Mouse (Mus musculus) lung, postnatal 25 days (tissue): Measurements from ENCODE around the gene Fancc.
A peak's percentile ranks its signal among the peaks of the same experiment; 100 is the strongest.

Experiments used
- DNase-seq: peaks from one replicate; pipeline ENCODE4 v3.0.0; 2022; ENCODE audit warnings: low spot score

Gene Fancc

GRCm38 (mm10) chr13:63421225-63421624 lies 75.9 kb downstream of the Fancc start:
- DNase-seq = no peak

GRCm38 (mm10) chr13:63418148-63418547 lies 78.9 kb downstream of the Fancc start:
- no peak for DNase-seq

- no peak for DNase-seq
Observed at GRCm38 (mm10) chr13:63416824-63417223, 80.3 kb downstream of the Fancc start.

- no peak for DNase-seq
Observed at GRCm38 (mm10) chr13:63412662-63413061, 84.4 kb downstream of the Fancc start.

- no peak for DNase-seq
Observed at GRCm38 (mm10) chr13:63411310-63412022, 85.6 kb downstream of the Fancc start.

- no peak for DNase-seq
Observed at GRCm38 (mm10) chr13:63410578-63411298, 86.3 kb downstream of the Fancc start.

GRCm38 (mm10) chr13:63405151-63405550 lies 91.9 kb downstream of the Fancc start:
- DNase-seq = no peak

- DNase-seq = no peak
Observed at GRCm38 (mm10) chr13:63404657-63405056, 92.4 kb downstream of the Fancc start.

- DNase-seq = no peak
Observed at GRCm38 (mm10) chr13:63402823-63403222, 94.3 kb downstream of the Fancc start.

GRCm38 (mm10) chr13:63400069-63400468 lies 97.0 kb downstream of the Fancc start:
- peak; percentile 47 for DNase-seq

GRCm38 (mm10) chr13:63397420-63397819 lies 99.7 kb downstream of the Fancc start:
- peak; percentile 57 for DNase-seq

GRCm38 (mm10) chr13:63394304-63395063 lies 102.6 kb downstream of the Fancc start:
- DNase-seq = no peak

- no peak for DNase-seq
Observed at GRCm38 (mm10) chr13:63385234-63385633, 111.8 kb downstream of the Fancc start.

- DNase-seq = no peak
Observed at GRCm38 (mm10) chr13:63384775-63385174, 112.3 kb downstream of the Fancc start.

- DNase-seq = no peak
Observed at GRCm38 (mm10) chr13:63382206-63382605, 114.9 kb downstream of the Fancc start.

GRCm38 (mm10) chr13:63373460-63374166 lies 123.5 kb downstream of the Fancc start:
- DNase-seq = no peak

GRCm38 (mm10) chr13:63361755-63362154 lies 135.3 kb downstream of the Fancc start:
- no peak for DNase-seq

- DNase-seq = no peak
Observed at GRCm38 (mm10) chr13:63360111-63360885, 136.8 kb downstream of the Fancc start.

GRCm38 (mm10) chr13:63359393-63359792 lies 137.7 kb downstream of the Fancc start:
- no peak for DNase-seq

GRCm38 (mm10) chr13:63356558-63356957 lies 140.5 kb downstream of the Fancc start:
- DNase-seq = peak; percentile 66

- no peak for DNase-seq
Observed at GRCm38 (mm10) chr13:63356101-63356500, 141.0 kb downstream of the Fancc start.
